ENCODE assay signal across 23 mouse cellular contexts in the genomic region with DNA sequence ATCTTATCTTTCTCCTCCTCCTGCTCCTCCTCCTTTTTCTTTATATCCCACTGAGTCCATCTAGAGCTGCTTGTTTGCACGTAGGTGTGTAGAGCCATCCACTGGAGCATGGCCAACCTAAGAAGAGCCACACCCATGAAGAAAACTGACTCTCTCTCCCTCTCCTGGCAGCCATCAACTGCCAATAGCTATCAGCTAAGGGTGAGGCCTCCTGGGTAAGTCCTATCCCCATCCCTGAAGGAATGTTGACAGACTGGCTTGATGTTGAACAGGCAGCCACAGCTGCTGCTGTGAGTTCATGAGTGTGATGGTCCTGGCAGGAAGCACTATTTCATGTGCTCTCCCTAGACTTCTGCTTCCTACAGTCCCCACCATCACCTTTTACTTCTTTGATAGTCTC. TPM values are rescaled to one million over a fixed set of nuclear protein-coding genes. Genes with fewer than 3 reads are reported as not detected.
DNase-seq lines count a peak whose midpoint lies in the region; ATAC-seq lines count a peak whose summit lies in the region.
"Had no signal": no experiment of that assay in that cellular context is flagged by ENCODE, and none has a peak within 500 bp of the region (broad histone marks: within the 10 kb centered on the region; RNA-seq: fewer than 3 reads in every experiment).

No protein-coding gene starts in this region.

- H3K36me3 ChIP-seq in heart, embryonic 15.5 days: no peaks in the 10 kb centered on the region
- no peaks in the 10 kb centered on the region for H3K36me3 ChIP-seq in intestine, embryonic 16.5 days (ENCODE audit: control insufficient read depth, insufficient read depth, low read length)
- H3K36me3 ChIP-seq: embryonic facial prominence, embryonic 12.5 days; forebrain, embryonic 10.5 days; neural tube, embryonic 12.5 days had no signal

- intact Hi-C loops in gastrocnemius, postnatal 14 days (cut with DNase I; ENCODE audit: low total_unique reads): no loop called here

- WGBS in heart, embryonic 15.5 days: 26% methylated on average over 1 of the region's 1 CpGs
- WGBS in intestine, embryonic 16.5 days: 8% methylated on average over 1 of the region's 1 CpGs

- no peaks in the 10 kb centered on the region for H3K27me3 ChIP-seq in heart, embryonic 15.5 days
- no peaks in the 10 kb centered on the region for H3K27me3 ChIP-seq in intestine, embryonic 16.5 days (replicated peaks; ENCODE audit: control insufficient read depth, insufficient read depth, low read length)
- H3K27me3 ChIP-seq: embryonic facial prominence, embryonic 12.5 days; neural tube, embryonic 12.5 days had no signal

- H3K27ac ChIP-seq in heart, embryonic 15.5 days: no peak overlapping the region
- no peak overlapping the region for H3K27ac ChIP-seq in intestine, embryonic 16.5 days (ENCODE audit: low read length)
- H3K27ac ChIP-seq: embryonic facial prominence, embryonic 12.5 days; forebrain, embryonic 10.5 days; hindbrain, postnatal 0 days; layer of hippocampus, adult 2 months; left cerebral cortex, adult 2 months; neural tube, embryonic 12.5 days had no signal

- ATAC-seq in heart, embryonic 15.5 days (replicated peaks; ENCODE audit: insufficient number of reproducible peaks, insufficient read depth, low FRiP score, low read depth): 0 out of 2 replicates have a peak, but pooled peaks have one; percentile 47
- peak; percentile 55 for ATAC-seq in common myeloid progenitor, adult 5-6 weeks (replicated peaks; ENCODE audit: low read depth, poor library complexity, severe bottlenecking)
- ATAC-seq in intestine, embryonic 16.5 days: peak; percentile 90
- ATAC-seq in megakaryocyte progenitor cell, adult 5-6 weeks (replicated peaks; ENCODE audit: poor library complexity): peak; percentile 68
- ATAC-seq: activated CD4-positive, CD25-positive, alpha-beta regulatory T cell, adult 4 months; hindbrain, postnatal 0 days; Patski had no signal

- 0 out of 2 replicates have a peak, but pooled peaks cover 4% of the 10 kb centered on the region for H3K4me1 ChIP-seq in heart, embryonic 15.5 days (replicated peaks)
- H3K4me1 ChIP-seq in intestine, embryonic 16.5 days (ENCODE audit: control insufficient read depth, insufficient read depth, low read length): peaks cover 2% of the 10 kb centered on the region; the same call in 1 of the 2 replicates
- H3K4me1 ChIP-seq: embryonic facial prominence, embryonic 12.5 days; forebrain, embryonic 10.5 days; neural tube, embryonic 12.5 days had no signal

- no peak overlapping the region for H3K4me2 ChIP-seq in heart, embryonic 15.5 days
- H3K4me2 ChIP-seq in intestine, embryonic 16.5 days (ENCODE audit: low read depth, low read length): no peak overlapping the region
- H3K4me2 ChIP-seq: embryonic facial prominence, embryonic 12.5 days; neural tube, embryonic 12.5 days had no signal

- H3K9ac ChIP-seq in heart, embryonic 15.5 days: no peak overlapping the region
- no peak overlapping the region for H3K9ac ChIP-seq in intestine, embryonic 16.5 days (ENCODE audit: low read depth, low read length)
- H3K9ac ChIP-seq: embryonic facial prominence, embryonic 12.5 days; neural tube, embryonic 12.5 days had no signal

- H3K9me3 ChIP-seq in heart, embryonic 15.5 days (replicated peaks): no peaks in the 10 kb centered on the region
- H3K9me3 ChIP-seq in intestine, embryonic 16.5 days (ENCODE audit: control insufficient read depth, low read length): no peaks in the 10 kb centered on the region
- H3K9me3 ChIP-seq: embryonic facial prominence, embryonic 12.5 days; forebrain, embryonic 10.5 days; megakaryocyte, embryonic 14.5 days; neural tube, embryonic 12.5 days had no signal

- no peak for DNase-seq in heart, adult 8-10 months (ENCODE audit: low spot score)
- no peak for DNase-seq in gastrocnemius, postnatal 14 days
- no peak for DNase-seq in frontal cortex, postnatal 25 days (ENCODE audit: low spot score in 2 of 2)
- no peak for DNase-seq in layer of hippocampus, adult 8-10 months (ENCODE audit: low spot score in 2 of 2)
- DNase-seq: adrenal gland, postnatal 25 days; cerebellum, adult 18-20 months; cerebellum, postnatal 36 days; gastrocnemius, postnatal 10 days; right cerebral cortex, postnatal 25 days; thymus, postnatal 14 days had no signal

- no peak overlapping the region for H3K4me3 ChIP-seq in heart, embryonic 15.5 days
- no peak overlapping the region for H3K4me3 ChIP-seq in intestine, embryonic 16.5 days (ENCODE audit: low read length)
- H3K4me3 ChIP-seq: embryonic facial prominence, embryonic 12.5 days; forebrain, embryonic 10.5 days; layer of hippocampus, adult 2 months; left cerebral cortex, adult 2 months; megakaryocyte, embryonic 14.5 days; neural tube, embryonic 12.5 days had no signal

RNA-seq across cellular contexts. Expression of gene Ybx3, which starts 8.4 kb away (rescaled TPM):
- 49.1 and 52.1 TPM in 2 replicates for polyA plus RNA-seq in heart, embryonic 15.5 days (2015; fragmentation: Nextera tagmentation; extraction: Ambion mirVana)
- total RNA-seq in heart, adult 8-10 months (2022): 100 to 1,000 TPM; 172 to 240 (median 215) TPM
- total RNA-seq in common myeloid progenitor, adult 5-6 weeks (2017): 642 and 683 TPM in 2 replicates
- 31.7 and 33.8 TPM in 2 replicates for polyA plus RNA-seq in intestine, embryonic 16.5 days (2015; fragmentation: Nextera tagmentation; extraction: Ambion mirVana)
- total RNA-seq in megakaryocyte progenitor cell, adult 5-6 weeks (2015): 568 and 581 TPM in 2 replicates
- 577 and 593 TPM in 2 replicates for total RNA-seq in megakaryocyte progenitor cell, adult 5-6 weeks (2017)
- 100 to 1,000 TPM; 779 to 828 TPM for total RNA-seq in gastrocnemius, postnatal 14 days (2021)
- total RNA-seq in layer of hippocampus, adult 8-10 months (2022): 10 to 100 TPM; 40.4 to 46.0 (median 43.7) TPM

RNA-seq across cellular contexts. Expression of gene Styk1, which starts 43.3 kb away (rescaled TPM):
- polyA plus RNA-seq in heart, embryonic 15.5 days (2015; fragmentation: Nextera tagmentation; extraction: Ambion mirVana): 0.14 and 0.21 TPM in 2 replicates
- under 1 TPM in 3 of 4 experiments, not detected in 1; 0.17 to 0.49 (median 0.19) TPM for total RNA-seq in heart, adult 8-10 months (2022)
- total RNA-seq in common myeloid progenitor, adult 5-6 weeks (2017): 0.09 and 0.29 TPM in 2 replicates
- 15.2 and 16.5 TPM in 2 replicates for polyA plus RNA-seq in intestine, embryonic 16.5 days (2015; fragmentation: Nextera tagmentation; extraction: Ambion mirVana)
- 0.24 and 0.32 TPM in 2 replicates for total RNA-seq in megakaryocyte progenitor cell, adult 5-6 weeks (2015)
- 0.08 and 0.17 TPM in 2 replicates for total RNA-seq in megakaryocyte progenitor cell, adult 5-6 weeks (2017)
- total RNA-seq in gastrocnemius, postnatal 14 days (2021): under 1 TPM; 0.41 to 0.80 TPM
- under 1 TPM; 0.21 to 0.45 (median 0.36) TPM for total RNA-seq in layer of hippocampus, adult 8-10 months (2022)
- polyA plus RNA-seq: activated CD4-positive, CD25-positive, alpha-beta regulatory T cell, adult 4 months had no signal
